Mouse (Mus musculus) liver, adult 2 months (tissue): Measurements from ENCODE around the gene Drc3. TPM values are rescaled to one million over a fixed set of nuclear protein-coding genes. Genes with fewer than 3 reads are reported as not detected.

Source experiments
- DNase-seq: peaks from one replicate; pipeline ENCODE4 v3.0.0-alpha.2; 2011; ENCODE audit warnings: low read depth, low spot score; ENCODE audit errors: extremely low read depth
- H3K27ac ChIP-seq: fragments of 200-500 bp; replicated peaks from 2 replicates; pipeline ENCODE4 v1.5.1; 2012; ENCODE audit warnings: low read depth, mild to moderate bottlenecking, control low read depth, inconsistent platforms, low read length; ENCODE audit not compliant: insufficient read depth
- H3K27me3 ChIP-seq: fragments of 200-500 bp; 2 replicates; pipeline ENCODE4 v1.6.1; 2012; ENCODE audit warnings: mild to moderate bottlenecking, moderate library complexity, low read length, inconsistent platforms; ENCODE audit not compliant: control insufficient read depth, insufficient read depth
- H3K36me3 ChIP-seq: fragments of 200-500 bp; 2 replicates; pipeline ENCODE4 v1.6.1; 2012; ENCODE audit warnings: low read length, inconsistent platforms; ENCODE audit not compliant: control insufficient read depth, insufficient read depth
- H3K4me1 ChIP-seq: fragments of 200-500 bp; 2 replicates; pipeline ENCODE4 v1.6.1; 2011; ENCODE audit warnings: low read length; ENCODE audit not compliant: control insufficient read depth, insufficient read depth
- H3K4me3 ChIP-seq: fragments of 200-500 bp; 2 replicates; pipeline ENCODE4 v1.5.1; 2011; ENCODE audit warnings: low read depth, mild to moderate bottlenecking, control low read depth, low read length, moderate library complexity; ENCODE audit not compliant: insufficient read depth
- H3K79me2 ChIP-seq: fragments of 200-500 bp; 2 replicates; pipeline ENCODE4 v1.6.1; 2012; ENCODE audit warnings: inconsistent platforms, mild to moderate bottlenecking, low read length, moderate library complexity; ENCODE audit not compliant: control insufficient read depth, insufficient read depth
- H3K9ac ChIP-seq: fragments of 200-500 bp; 2 replicates; pipeline ENCODE4 v1.6.1; 2012; ENCODE audit warnings: low read depth, mild to moderate bottlenecking, control low read depth, inconsistent platforms, low read length
- CTCF ChIP-seq: fragments of 200-500 bp; IDR thresholded peaks from 2 replicates; pipeline ENCODE4 v1.5.1; 2011; ENCODE audit warnings: low read depth, low read length, control low read depth
- POLR2A ChIP-seq: fragments of 200-500 bp; IDR thresholded peaks from 2 replicates; pipeline ENCODE4 v1.6.1; 2011; ENCODE audit warnings: low read length, control low read depth; ENCODE audit not compliant: insufficient read depth; ENCODE audit errors: extremely low read depth
- WGBS: fragments of 180-500 bp; shearing (Covaris S2); methylation state at CpG from one replicate; pipeline ENCODE4 v1.1.7; 2018; 5-methylcytosine and 5-hydroxymethylcytosine counted together
- polyA plus RNA-seq: library from polyadenylated mRNA; depleted of rRNA; stranded (reverse); fragments of >200 nt; gene quantifications from 2 replicates; pipeline ENCODE4 v1.2.3, GENCODE M21; 2012
- total RNA-seq: library from RNA; depleted of rRNA; stranded (reverse); fragments of >200 nt; gene quantifications from 2 replicates; pipeline ENCODE4 v1.2.3, GENCODE M21; 2014

Gene Drc3
- total and polyA plus RNA-seq, 2 experiments = 0.46 to 0.64 TPM

DNA sequence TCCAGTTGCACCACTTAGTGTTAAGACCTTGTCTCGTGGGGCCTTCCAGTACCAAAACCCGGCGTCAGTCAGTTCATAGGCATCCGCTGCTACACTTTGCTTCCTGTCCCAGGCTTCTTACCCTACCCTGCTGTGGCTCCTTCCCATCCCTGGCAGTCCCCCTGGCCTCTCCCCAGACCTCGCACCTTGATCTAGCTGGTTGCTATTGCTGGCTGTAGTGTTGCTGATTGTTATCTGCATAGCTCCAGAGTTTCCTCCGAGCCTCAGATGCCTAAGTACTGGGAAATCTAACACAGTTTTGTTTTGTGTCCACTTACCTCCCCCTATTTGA is 65.3 kb downstream of the Drc3 start:
- Histone ChIP-seq H3K79me2 (peaks cover 11% of the 10 kb centered on the region; the same call in 1 of the 2 replicates), H3K36me3 (no peaks in the 10 kb centered on the region), H3K4me3 (peak overlapping the region; percentile 78; the same call in 1 of the 2 replicates), H3K27ac (no peak overlapping the region), H3K9ac (peak overlapping the region; percentile 92), H3K4me1 (peaks cover 8% of the 10 kb centered on the region), H3K27me3 (no peaks in the 10 kb centered on the region)
- TF ChIP-seq CTCF (no peak), POLR2A (no peak)
- WGBS = 17% methylated on average over 6 of the region's 6 CpGs
- peak; percentile 8 for DNase-seq

DNA sequence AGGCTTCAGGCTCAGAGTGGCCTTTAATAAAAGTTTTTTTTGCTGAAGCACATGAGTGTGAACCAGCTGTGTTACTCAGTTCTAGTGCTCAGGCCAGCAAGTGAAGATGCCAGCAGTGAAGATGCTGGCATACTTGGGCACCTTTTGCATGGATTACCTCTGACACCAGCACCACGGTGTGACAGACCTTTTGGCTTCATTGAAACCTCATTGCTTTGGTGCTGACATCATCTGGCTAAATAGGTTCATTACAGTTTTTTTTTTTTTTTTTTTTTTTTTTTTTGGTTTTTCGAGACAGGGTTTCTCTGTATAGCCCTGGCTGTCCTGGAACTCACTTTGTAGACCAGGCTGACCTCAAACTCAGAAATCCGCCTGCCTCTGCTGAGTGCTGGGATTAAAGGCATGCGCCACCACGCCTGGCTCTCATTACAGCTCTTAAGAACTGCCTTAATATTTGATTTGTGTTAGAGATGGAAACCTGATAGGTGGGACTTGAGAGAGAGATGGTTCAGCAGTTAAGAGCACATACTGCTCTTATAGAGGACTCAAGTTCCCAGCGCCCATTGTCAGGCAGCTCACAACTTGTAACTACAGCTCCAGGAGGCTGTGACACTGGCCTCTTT is 69.0 kb downstream of the Drc3 start:
- Histone ChIP-seq H3K27ac (no peak overlapping the region), H3K79me2 (peaks cover 7% of the 10 kb centered on the region; the same call in 1 of the 2 replicates), H3K4me1 (peaks cover 5% of the 10 kb centered on the region), H3K9ac (no peak overlapping the region), H3K27me3 (no peaks in the 10 kb centered on the region), H3K4me3 (no peak overlapping the region), H3K36me3 (peaks cover 11% of the 10 kb centered on the region)
- peak; percentile 43 for DNase-seq
- TF ChIP-seq POLR2A (no peak), CTCF (no peak)
- 64% methylated on average over 6 of the region's 6 CpGs for WGBS

DNA sequence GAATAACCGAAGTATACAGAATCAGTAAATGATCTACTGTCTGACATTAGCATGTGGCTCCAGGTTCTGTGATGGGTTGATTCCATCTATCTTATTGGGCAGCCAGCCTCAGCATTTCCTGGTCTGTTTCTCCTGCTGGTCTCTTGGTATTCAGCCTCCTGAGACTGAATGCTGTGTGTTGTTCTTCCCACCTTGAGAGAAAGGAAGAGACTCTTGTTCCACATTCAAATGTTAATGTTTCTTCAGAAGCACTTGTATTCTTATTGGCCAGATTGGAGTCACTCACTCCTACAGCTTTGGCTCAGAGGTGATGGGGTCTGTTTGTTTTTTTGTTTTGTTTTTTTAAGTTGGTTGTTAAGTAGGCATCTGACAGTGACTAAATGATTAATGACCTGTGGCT is 69.9 kb downstream of the Drc3 start:
- Histone ChIP-seq H3K27me3 (no peaks in the 10 kb centered on the region), H3K4me1 (peaks cover 5% of the 10 kb centered on the region), H3K79me2 (peaks cover 3% of the 10 kb centered on the region; the same call in 1 of the 2 replicates), H3K27ac (no peak overlapping the region), H3K36me3 (peaks cover 13% of the 10 kb centered on the region), H3K4me3 (no peak overlapping the region), H3K9ac (no peak overlapping the region)
- WGBS = 100% methylated on average over 1 of the region's 1 CpGs
- TF ChIP-seq POLR2A = no peak
- no peak for TF ChIP-seq CTCF
- DNase-seq = no peak

DNA sequence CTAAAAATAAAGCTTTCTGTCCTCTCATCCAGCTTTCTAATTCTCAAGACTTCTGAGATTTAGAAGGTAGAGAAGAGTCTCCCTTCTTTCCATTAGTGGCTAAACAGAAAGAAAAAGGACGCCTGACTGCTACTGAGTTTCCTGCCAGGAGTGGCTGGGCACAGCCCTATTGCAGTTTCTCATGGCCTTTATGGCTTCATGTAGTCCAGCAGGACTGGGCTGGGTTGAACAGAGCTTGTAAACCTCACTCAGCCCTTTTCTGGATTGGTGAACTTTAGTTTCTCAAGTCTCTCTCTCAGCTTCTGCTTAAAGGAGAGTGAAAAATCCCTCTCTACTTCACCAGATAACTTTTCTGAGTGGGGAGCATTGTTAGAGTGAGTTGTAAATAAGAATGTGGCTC is 73.3 kb downstream of the Drc3 start:
- no peak overlapping the region for H3K4me3 ChIP-seq
- no peaks in the 10 kb centered on the region; the same call in 1 of the 2 replicates for H3K79me2 ChIP-seq
- no peaks in the 10 kb centered on the region for H3K27me3 ChIP-seq
- no peak overlapping the region for H3K27ac ChIP-seq
- H3K36me3 ChIP-seq = peaks cover 18% of the 10 kb centered on the region
- no peak for DNase-seq
- H3K4me1 ChIP-seq = no peaks in the 10 kb centered on the region
- whole genome bisulfite sequencing = 90% methylated on average over 1 of the region's 1 CpGs
- TF ChIP-seq POLR2A = no peak
- no peak for TF ChIP-seq CTCF
- no peak overlapping the region for H3K9ac ChIP-seq

DNA sequence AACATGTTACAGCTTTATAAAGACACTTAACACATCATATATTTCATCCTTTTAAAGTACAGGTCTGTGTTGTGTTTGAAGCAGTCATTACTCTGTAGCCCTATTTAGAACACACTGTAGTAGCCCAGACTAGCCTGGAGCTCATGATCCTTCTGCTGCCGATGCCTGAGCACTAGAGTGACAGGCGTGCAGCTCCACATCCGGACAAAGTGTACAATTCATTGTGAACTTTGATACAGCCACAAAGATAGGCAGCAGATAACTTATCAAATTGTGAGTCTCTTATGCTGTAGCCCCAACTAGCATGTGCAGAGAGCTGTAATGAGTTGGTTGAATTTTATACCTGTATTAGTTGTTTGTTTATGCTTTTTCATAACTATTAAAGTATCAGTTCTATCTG is 74.5 kb downstream of the Drc3 start:
- no peaks in the 10 kb centered on the region for H3K4me1 ChIP-seq
- no peaks in the 10 kb centered on the region for H3K79me2 ChIP-seq
- H3K36me3 ChIP-seq = peaks cover 26% of the 10 kb centered on the region
- H3K4me3 ChIP-seq = no peak overlapping the region
- H3K27ac ChIP-seq = no peak overlapping the region
- WGBS = 55% methylated on average over 3 of the region's 3 CpGs
- DNase-seq = no peak
- H3K9ac ChIP-seq = no peak overlapping the region
- TF ChIP-seq POLR2A (no peak), CTCF (no peak)
- no peaks in the 10 kb centered on the region for H3K27me3 ChIP-seq

DNA sequence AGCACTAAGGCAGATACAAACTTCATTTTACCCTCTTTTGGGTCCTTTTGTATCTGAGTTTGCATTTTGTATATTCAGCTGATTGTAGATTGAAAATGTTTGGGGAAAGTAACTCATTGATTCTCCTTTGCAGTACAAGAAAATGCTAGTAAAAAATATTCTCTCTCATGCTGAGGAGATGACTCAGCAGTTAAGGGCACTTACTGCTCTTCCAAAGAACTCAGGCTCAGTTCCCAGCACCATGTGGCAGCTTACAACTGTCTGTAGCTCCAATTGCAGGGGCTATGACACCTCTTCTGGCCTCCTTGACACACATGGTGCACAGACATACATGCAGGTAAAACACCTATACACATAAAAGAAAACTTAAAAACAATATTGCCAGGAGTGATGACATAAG is 80.4 kb downstream of the Drc3 start:
- H3K9ac ChIP-seq = no peak overlapping the region
- peaks cover 40% of the 10 kb centered on the region for H3K36me3 ChIP-seq
- no peak for DNase-seq
- no peak overlapping the region for H3K4me3 ChIP-seq
- H3K79me2 ChIP-seq = no peaks in the 10 kb centered on the region
- no peak overlapping the region for H3K27ac ChIP-seq
- H3K4me1 ChIP-seq = no peaks in the 10 kb centered on the region
- no peaks in the 10 kb centered on the region for H3K27me3 ChIP-seq
- TF ChIP-seq POLR2A (no peak), CTCF (no peak)
